Mouse (Mus musculus) adipocyte (in vitro differentiated cells): ENCODE results near the gene Gm20219.

Source experiments
- DNase-seq: peaks from one replicate; pipeline ENCODE4 v3.0.0-alpha.2; 2016; ENCODE audit warnings: low spot score

The Gm20219 gene

DNA sequence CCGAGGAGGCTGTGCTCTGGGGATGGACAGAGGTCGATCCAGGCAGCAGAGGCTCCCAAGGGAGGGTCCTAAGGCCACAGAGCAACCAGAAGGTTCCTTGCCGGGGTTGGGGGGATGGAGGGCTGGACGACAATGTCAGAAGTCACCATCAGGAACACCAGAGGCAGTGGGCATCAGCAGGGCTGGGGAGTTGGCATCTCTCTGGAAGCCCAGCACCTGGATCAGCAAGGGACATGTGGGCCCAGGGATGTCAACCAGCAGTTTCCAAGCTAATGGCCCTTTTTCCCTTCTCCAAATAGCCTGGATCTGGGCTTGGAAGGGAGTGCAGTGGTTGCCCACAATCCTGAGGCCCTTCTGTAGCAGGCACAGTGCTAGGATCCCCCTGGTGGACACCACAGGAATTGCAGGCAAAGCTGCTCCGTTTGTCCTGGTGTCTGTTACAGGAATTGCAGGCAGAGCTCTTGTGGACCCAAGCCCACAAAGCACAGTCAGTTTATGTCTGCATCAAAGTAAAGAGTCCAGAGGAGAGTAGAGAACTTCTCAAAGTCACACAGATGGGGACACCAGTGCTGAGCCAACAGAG, 1.3 kb downstream of the Gm20219 start:
- DNase-seq: peak; percentile 89

DNA sequence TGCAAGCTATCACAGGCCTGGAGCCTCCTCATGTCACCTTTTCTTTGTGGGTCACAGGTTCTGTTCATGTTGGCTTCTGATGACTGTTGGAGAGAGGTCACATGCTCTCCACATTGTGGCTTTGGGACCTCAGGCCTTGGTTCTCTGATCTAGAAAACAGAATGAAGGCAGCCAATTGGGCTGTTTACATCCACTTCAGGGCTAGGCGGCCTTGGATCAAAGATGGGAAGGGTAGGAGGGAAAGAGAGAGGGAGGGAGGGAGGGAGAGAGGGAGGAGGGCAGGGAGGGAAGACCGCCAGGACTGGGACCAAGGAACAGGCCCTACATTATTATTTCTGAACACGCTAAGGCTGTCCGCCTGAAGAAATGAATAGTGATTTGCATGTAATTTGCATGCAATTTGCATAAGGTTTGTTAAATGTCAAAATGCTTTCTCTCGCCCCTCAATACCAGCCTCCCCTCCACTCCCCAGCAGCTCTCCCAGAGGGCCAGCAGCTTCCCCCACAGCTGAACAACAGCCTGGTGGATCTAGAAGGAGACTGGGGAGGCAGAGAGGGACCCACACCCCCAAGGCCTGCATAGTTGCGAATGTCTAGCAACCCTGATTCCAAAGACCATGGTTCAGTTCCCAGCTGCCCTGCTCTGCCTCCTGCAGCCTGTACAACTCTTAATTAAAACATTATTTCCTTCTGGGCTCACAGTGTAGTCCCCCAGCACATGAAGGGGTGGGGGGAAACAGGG, 2.2 kb downstream of the Gm20219 start:
- peak; percentile 55 for DNase-seq

- no peak for DNase-seq
These were observed 3.3 kb downstream of the Gm20219 start for GRCm38 (mm10) chr17:56550784-56551475.

DNA sequence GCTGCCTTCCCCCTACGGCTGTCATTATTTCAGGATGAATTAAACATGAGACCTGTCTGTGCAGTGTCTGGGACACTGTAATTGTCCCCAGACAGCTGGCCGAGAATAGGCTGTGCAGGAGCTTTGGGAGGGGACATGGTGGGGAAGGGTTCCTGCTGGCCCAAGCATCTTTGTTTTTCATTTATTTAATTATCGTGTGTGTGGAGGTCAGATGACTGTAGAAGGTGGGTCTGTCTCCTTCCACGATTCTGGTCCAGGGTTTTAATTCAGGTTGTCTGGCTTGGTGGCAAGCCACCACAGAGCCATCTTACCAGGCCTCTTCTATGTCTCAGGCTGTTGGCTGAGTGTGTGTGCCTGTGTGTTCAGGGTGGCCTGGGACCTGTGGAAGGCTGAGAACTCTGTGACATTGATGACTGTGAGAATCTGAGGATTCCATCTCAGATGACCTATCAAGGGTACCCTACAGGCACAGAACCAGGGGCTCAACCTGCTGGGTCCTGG, 5.5 kb downstream of the Gm20219 start:
- no peak for DNase-seq

DNA sequence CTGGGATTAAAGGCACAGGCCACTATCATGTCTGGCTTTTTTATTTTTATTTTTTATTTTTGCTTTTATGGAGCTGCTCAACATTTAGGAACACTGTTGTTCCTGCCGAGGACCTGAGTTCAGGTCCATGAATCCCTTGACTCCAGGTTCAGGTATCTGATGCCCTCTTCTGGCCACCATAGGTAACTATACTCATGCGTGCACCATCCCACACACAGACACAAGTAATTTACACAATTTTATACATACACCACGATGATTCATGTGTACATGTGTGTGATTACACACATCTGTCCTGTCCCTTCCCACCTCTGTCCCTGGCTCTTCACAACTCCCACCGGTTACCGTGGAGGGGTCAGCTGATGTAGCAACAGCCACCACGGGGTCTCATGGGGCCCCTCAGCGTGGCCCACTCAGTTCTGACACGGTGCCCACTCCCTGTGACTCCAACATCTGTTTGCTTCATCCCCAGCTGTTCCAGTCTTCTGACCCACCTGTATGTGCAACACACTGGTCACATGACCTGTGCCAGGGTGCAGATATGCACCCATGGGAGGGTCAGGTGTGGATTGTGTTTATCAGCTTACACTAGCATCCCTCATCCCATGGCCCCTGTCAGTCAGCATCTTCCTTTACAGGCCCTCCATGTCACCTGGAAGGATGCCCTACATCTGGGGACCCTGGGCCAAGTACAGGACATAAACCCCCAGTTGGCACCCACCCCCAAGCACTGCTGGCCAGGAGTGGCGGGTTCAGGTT, 6.2 kb downstream of the Gm20219 start:
- no peak for DNase-seq

GRCm38 (mm10) chr17:56547116-56547845, 6.9 kb downstream of the Gm20219 start:
- DNase-seq: no peak

- no peak for DNase-seq
These were observed 7.6 kb downstream of the Gm20219 start for GRCm38 (mm10) chr17:56546576-56546975.

DNA sequence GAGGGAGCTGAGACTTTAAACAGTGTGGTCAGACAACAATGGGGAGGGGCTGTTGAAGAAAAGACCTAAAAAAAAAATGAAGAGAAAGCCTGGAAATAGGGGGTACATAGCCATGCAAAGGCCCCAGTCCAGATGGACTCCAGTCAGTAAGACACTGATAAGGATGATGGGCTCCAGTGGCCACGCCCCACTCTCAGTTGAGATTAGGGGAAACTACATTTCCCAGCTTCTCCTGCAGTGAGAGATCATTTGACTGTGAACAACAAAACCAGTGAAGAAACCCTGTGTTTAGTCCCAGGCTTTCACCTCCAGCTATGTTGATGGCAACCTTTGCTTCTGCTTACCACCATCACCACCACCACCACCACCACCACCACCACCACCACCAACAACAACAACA, 8.2 kb downstream of the Gm20219 start:
- no peak for DNase-seq

DNA sequence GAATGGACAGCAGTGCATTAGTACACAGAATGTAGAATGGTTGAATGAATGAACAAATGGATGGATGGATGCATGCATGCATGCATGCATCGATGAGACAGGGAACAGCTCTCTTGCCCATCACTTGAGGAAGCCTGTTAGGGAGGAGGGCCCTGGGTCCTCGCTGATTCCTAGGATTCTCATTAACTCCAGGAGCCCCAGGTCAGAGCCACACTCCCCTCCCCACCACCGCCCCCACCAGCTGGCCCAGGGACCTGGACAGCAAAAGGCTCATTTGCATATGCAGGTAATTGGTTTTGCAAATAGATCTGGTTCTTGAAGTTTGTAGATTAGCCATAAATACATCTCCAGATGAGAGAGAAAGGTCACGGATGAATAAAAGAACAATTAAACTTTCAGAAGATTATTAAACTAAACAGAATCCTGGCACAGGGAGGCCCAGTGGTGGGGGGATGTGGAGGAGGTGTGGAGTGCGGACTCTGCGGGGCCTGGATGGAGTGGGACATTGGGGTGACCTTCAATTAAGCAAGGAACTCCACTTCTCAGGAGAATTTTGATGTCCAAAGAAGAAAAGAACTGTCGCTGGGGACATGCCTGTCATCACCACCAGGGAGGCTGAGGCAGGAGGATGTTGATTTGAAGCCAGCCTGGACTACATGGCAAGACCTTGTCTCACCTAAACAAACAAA, 9.3 kb downstream of the Gm20219 start:
- DNase-seq: no peak

DNA sequence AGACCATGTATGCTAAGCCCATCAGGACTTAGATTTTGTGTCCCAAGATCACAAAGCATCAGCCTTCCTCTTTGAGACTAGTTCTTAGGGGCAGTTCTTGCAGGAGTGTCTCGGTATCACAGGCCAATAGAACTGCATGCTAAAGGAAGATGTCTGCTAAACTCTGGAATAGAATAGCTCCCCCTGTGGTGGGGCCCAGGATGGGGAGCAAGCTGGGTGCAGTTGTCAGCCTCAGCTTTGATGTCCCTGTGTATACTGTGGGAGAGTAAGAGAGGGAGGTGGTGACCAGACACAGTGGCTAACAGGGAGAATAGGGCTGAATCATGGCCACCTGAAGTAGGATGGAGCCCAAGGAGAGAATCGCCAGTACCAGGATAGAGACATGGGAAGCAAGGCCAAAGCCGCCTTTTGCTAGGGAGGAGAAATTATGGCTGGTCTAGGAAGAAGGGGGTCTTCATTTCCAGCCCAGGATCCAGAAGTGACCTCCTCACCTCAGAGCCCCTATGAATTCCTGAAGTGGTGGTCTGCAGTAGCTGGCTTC, 10.4 kb downstream of the Gm20219 start:
- DNase-seq: no peak

DNA sequence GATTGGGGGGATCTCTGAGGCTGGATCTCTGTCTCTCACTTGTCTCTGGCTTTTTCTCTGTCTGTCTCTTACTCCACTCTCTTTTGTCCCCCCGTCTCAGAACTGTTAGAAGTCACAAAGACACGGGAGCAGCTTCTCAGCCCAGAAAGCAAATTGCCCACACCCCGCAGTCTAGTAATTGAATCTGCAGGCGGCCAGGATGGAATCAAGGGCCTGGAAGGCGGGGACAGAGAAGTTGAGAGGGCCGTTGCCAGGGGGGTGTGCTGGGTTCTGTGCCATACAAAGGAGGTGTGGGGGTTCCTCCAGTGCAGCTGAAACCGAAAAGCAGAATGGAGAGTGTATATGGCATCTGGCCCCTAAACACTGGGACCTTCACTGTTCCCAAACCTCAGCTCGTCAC, 11.5 kb downstream of the Gm20219 start:
- no peak for DNase-seq

- no peak for DNase-seq
These were observed 13.6 kb downstream of the Gm20219 start for GRCm38 (mm10) chr17:56540562-56540975.

GRCm38 (mm10) chr17:56537912-56538311, 16.3 kb downstream of the Gm20219 start:
- no peak for DNase-seq

- no peak for DNase-seq
These were observed 17.3 kb downstream of the Gm20219 start for GRCm38 (mm10) chr17:56536874-56537273.

GRCm38 (mm10) chr17:56536192-56536591, 18.0 kb downstream of the Gm20219 start:
- DNase-seq: no peak

GRCm38 (mm10) chr17:56524943-56525342, 29.2 kb downstream of the Gm20219 start:
- no peak for DNase-seq

- no peak for DNase-seq
These were observed 31.4 kb downstream of the Gm20219 start for GRCm38 (mm10) chr17:56522744-56523143.

DNA sequence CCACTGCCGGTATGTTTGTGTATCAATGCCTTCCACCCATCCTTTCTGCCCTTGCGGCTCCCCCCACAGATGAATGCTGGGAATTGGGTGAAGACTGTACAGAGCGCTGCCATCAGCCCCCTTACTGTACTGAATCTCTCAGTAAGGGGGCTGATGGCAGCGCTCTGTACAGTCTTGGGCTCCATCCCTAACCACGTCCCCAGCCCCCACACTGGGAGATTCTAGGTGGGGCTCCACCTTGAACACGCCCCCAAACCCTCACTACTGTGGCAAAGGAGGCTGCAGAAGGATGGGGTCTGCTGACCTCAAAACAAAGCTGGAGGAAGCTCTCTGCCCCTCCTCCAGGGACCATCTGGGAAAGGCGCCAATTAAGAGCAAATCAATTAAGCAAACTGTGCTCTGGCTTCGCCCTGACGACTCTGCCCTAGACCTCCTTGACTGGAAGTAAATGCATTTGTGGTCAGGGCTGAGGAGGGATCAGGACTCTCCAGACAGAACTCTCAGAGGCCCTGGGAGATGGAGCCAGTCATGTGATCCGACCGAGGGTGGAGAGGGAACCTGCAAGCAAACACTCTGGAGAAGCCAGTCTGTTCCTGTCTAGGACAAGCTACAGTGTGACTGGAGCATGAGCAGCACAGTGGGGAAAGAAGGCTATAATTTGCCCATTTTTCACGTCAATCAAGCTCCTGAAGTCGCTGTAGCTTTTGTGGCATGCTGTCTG, 38.3 kb downstream of the Gm20219 start:
- DNase-seq: peak; percentile 29

- no peak for DNase-seq
These were observed 39.3 kb downstream of the Gm20219 start for GRCm38 (mm10) chr17:56514916-56515315.

GRCm38 (mm10) chr17:56514330-56514729, 39.9 kb downstream of the Gm20219 start:
- no peak for DNase-seq
